Mouse (Mus musculus) liver, embryonic 14.5 days (tissue): ENCODE data around the gene Selenoi.

Experiments used
- CTCF ChIP-seq: IDR thresholded peaks from 2 replicates; pipeline ENCODE4 v1.5.1; 2016; ENCODE audit warnings: antibody characterized with exemption, low read depth, control low read depth
- EP300 ChIP-seq: IDR thresholded peaks from 2 replicates; pipeline ENCODE4 v1.6.1; 2016; ENCODE audit warnings: antibody characterized with exemption, low read depth

DNA sequence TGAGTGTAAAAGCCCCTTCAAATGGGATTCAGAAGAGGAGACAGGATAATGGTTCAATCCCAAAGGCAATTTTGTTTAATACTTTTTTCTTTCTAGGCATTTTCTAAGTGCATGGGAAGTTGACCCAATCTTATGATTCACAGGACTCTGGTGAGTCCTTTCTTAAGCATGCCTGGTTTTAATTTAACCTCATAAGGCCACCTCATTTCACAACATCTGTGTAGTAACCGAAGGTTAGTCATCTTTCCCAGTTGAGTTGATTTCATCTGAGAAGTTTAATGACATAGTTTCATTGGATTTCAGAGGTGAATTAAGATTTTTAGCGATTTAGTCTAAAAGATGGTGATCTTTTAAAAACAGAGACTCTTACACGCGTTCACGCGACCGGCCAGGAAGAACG lies 9.7 kb upstream of the Selenoi start:
- TF ChIP-seq CTCF (no peak), EP300 (no peak)
